Mouse (Mus musculus) liver, embryonic 14.5 days (tissue): Measurements from ENCODE around the gene Olfr112. TPM values are rescaled to one million over a fixed set of nuclear protein-coding genes. Genes with fewer than 3 reads are reported as not detected.
"Not testable (repeated sequence)": the region's sequence is repeated elsewhere in the genome, so short reads cannot be mapped to it uniquely, and the experiment has no call there.

Experiments
- ATAC-seq: fragments of 200-750 bp; cut with Nextera tagmentation; 2 replicates; pipeline ENCODE4 v1.8.0; 2017; ENCODE audit warnings: moderate number of reproducible peaks, mild to moderate bottlenecking, moderate library complexity; ENCODE audit not compliant: insufficient read depth
- DNase-seq, 3 experiments: peaks; one replicate each; pipeline ENCODE4 v3.0.0-alpha.2; 2012 to 2013; ENCODE audit warnings: low read depth in 3 of 3, low spot score in 3 of 3
- H3K27ac ChIP-seq: fragments of 300-500 bp; sonication (generic); 2 replicates; pipeline ENCODE4 v1.5.1; 2014; ENCODE audit warnings: moderate library complexity, mild to moderate bottlenecking, control low read depth, inconsistent platforms
- H3K27me3 ChIP-seq: fragments of 300-500 bp; sonication (generic); 2 replicates; pipeline ENCODE4 v1.6.1; 2014; ENCODE audit warnings: mild to moderate bottlenecking, low read length, moderate library complexity; ENCODE audit not compliant: control insufficient read depth, insufficient read depth
- H3K36me3 ChIP-seq: fragments of 300-500 bp; sonication (generic); replicated peaks from 2 replicates; pipeline ENCODE4 v1.6.1; 2014; ENCODE audit warnings: low read depth; ENCODE audit not compliant: control insufficient read depth, insufficient read depth
- H3K4me1 ChIP-seq, 2 experiments: fragments of 200-500 bp in 1 of 2; fragments of 300-500 bp in 1 of 2; sonication (generic) in 1 of 2; replicated peaks; 2 replicates each; pipeline ENCODE4 v1.6.1; 2012 to 2014; ENCODE audit warnings: antibody characterized with exemption in 1 of 2, inconsistent platforms in 1 of 2, low read length in 1 of 2; ENCODE audit not compliant: control insufficient read depth in 2 of 2, insufficient read depth in 2 of 2
- H3K4me2 ChIP-seq: fragments of 300-500 bp; sonication (generic); 2 replicates; pipeline ENCODE4 v1.6.1; 2014; ENCODE audit warnings: low read depth, mild to moderate bottlenecking, control low read depth, moderate library complexity
- H3K4me3 ChIP-seq, 2 experiments: fragments of 200-500 bp in 1 of 2; fragments of 300-500 bp in 1 of 2; sonication (generic) in 1 of 2; 2 replicates each; pipeline ENCODE4 v1.5.1; 2012 to 2014; ENCODE audit warnings: low read depth in 2 of 2, low read length in 2 of 2, mild to moderate bottlenecking in 2 of 2, control low read depth in 1 of 2, inconsistent platforms in 1 of 2, moderate library complexity in 1 of 2; ENCODE audit not compliant: insufficient read depth in 1 of 2
- H3K9ac ChIP-seq: fragments of 300-500 bp; sonication (generic); replicated peaks from 2 replicates; pipeline ENCODE4 v1.6.1; 2014; ENCODE audit warnings: mild to moderate bottlenecking, control low read depth, moderate library complexity
- H3K9me3 ChIP-seq: fragments of 300-500 bp; sonication (generic); 2 replicates; pipeline ENCODE4 v1.6.1; 2016; ENCODE audit warnings: low read length, mixed read lengths; ENCODE audit not compliant: control insufficient read depth
- CTCF ChIP-seq: IDR thresholded peaks from 2 replicates; pipeline ENCODE4 v1.5.1; 2016; ENCODE audit warnings: antibody characterized with exemption, low read depth, control low read depth
- EP300 ChIP-seq: IDR thresholded peaks from 2 replicates; pipeline ENCODE4 v1.6.1; 2016; ENCODE audit warnings: antibody characterized with exemption, low read depth
- WGBS: fragments of 180-500 bp; shearing (Covaris S2); extraction: QIAGEN DNeasy Blood & Tissue Kit; methylation state at CpG from one replicate; pipeline ENCODE4 v1.1.7; 2014; ENCODE audit not compliant: insufficient replicate concordance; 5-methylcytosine and 5-hydroxymethylcytosine counted together
- polyA plus RNA-seq, 2 experiments: library from polyadenylated mRNA; depleted of rRNA in 1 of 2; stranded (reverse) in 1 of 2; unstranded in 1 of 2; fragments of >200 nt; fragmentation: Nextera tagmentation in 1 of 2; extraction: Ambion mirVana in 1 of 2; gene quantifications; 2 replicates each; pipeline versions ENCODE4 v1.2.1 to v1.2.3; 2012 to 2014

Olfr112 gene
- polyA plus RNA-seq, 2 experiments: not detected

- Histone ChIP-seq H3K4me3 (no peak overlapping the region), H3K9me3 (no peaks in the 10 kb centered on the region), H3K4me2 (no peak overlapping the region), H3K36me3 (no peaks in the 10 kb centered on the region), H3K27ac (no peak overlapping the region), H3K9ac (no peak overlapping the region), H3K27me3 (no peaks in the 10 kb centered on the region), H3K4me1 (no peaks in the 10 kb centered on the region)
- 57% methylated on average over 4 of the region's 4 CpGs for WGBS
- DNase-seq (no peak), ATAC-seq (no peak)
- TF ChIP-seq CTCF (no peak), EP300 (no peak)
Observed at GRCm38 (mm10) chr17:37541454-37542119, 27.7 kb downstream of the Olfr112 start.

- H3K27me3 ChIP-seq, H3K4me1 ChIP-seq, H3K36me3 ChIP-seq, ATAC-seq, DNase-seq, H3K4me2 ChIP-seq, H3K9me3 ChIP-seq, H3K9ac ChIP-seq, H3K27ac ChIP-seq, H3K4me3 ChIP-seq: not testable (repeated sequence)
- WGBS: 7% methylated on average over 1 of the region's 1 CpGs
Observed at GRCm38 (mm10) chr17:37538416-37538815, 30.8 kb downstream of the Olfr112 start.

GRCm38 (mm10) chr17:37535173-37535572 lies 34.1 kb downstream of the Olfr112 start:
- DNase-seq (no peak), ATAC-seq (no peak)
- Histone ChIP-seq H3K4me1 (no peaks in the 10 kb centered on the region), H3K27me3 (no peaks in the 10 kb centered on the region), H3K36me3 (no peaks in the 10 kb centered on the region), H3K9ac (no peak overlapping the region), H3K4me3 (no peak overlapping the region), H3K27ac (no peak overlapping the region), H3K9me3 (no peaks in the 10 kb centered on the region), H3K4me2 (no peak overlapping the region)
- TF ChIP-seq EP300: no peak
- TF ChIP-seq CTCF: no peak

- not testable (repeated sequence) for H3K9me3 ChIP-seq, H3K27ac ChIP-seq, H3K27me3 ChIP-seq, H3K4me2 ChIP-seq, H3K9ac ChIP-seq, H3K4me1 ChIP-seq, ATAC-seq, H3K36me3 ChIP-seq, H3K4me3 ChIP-seq, DNase-seq
- WGBS: 17% methylated on average over 1 of the region's 1 CpGs
Observed at GRCm38 (mm10) chr17:37525427-37525826, 43.8 kb downstream of the Olfr112 start.

GRCm38 (mm10) chr17:37524612-37525011 lies 44.6 kb downstream of the Olfr112 start:
- not testable (repeated sequence) for H3K9me3 ChIP-seq, H3K36me3 ChIP-seq, H3K27me3 ChIP-seq, ATAC-seq, H3K4me3 ChIP-seq, H3K27ac ChIP-seq, H3K4me2 ChIP-seq, H3K4me1 ChIP-seq, H3K9ac ChIP-seq, DNase-seq

Other genes starting within 250 kb of the Olfr112 start
- not detected in 2 replicates for gene Olfr103, start 229.8 kb downstream of the Olfr112 start, polyA plus RNA-seq (2012; rRNA removed)
- not detected in 2 replicates for gene Olfr103, start 229.8 kb downstream of the Olfr112 start, polyA plus RNA-seq (2014; fragmentation: Nextera tagmentation; extraction: Ambion mirVana)
- gene Olfr104-ps, start 209.9 kb downstream of the Olfr112 start, polyA plus RNA-seq (2012; rRNA removed): not detected in 2 replicates
- not detected in 2 replicates for gene Olfr104-ps, start 209.9 kb downstream of the Olfr112 start, polyA plus RNA-seq (2014; fragmentation: Nextera tagmentation; extraction: Ambion mirVana)
- gene Olfr105-ps, start 190.4 kb downstream of the Olfr112 start, polyA plus RNA-seq (2012; rRNA removed): not detected in 2 replicates
- gene Olfr105-ps, start 190.4 kb downstream of the Olfr112 start, polyA plus RNA-seq (2014; fragmentation: Nextera tagmentation; extraction: Ambion mirVana): not detected in 2 replicates
- not detected in 2 replicates for gene Olfr106-ps, start 179.1 kb downstream of the Olfr112 start, polyA plus RNA-seq (2012; rRNA removed)
- not detected in 2 replicates for gene Olfr106-ps, start 179.1 kb downstream of the Olfr112 start, polyA plus RNA-seq (2014; fragmentation: Nextera tagmentation; extraction: Ambion mirVana)
- not detected in 2 replicates for gene Olfr107, start 170.2 kb downstream of the Olfr112 start, polyA plus RNA-seq (2012; rRNA removed)
- gene Olfr107, start 170.2 kb downstream of the Olfr112 start, polyA plus RNA-seq (2014; fragmentation: Nextera tagmentation; extraction: Ambion mirVana): not detected in 2 replicates
- not detected in 2 replicates for gene Olfr108, start 124.0 kb downstream of the Olfr112 start, polyA plus RNA-seq (2012; rRNA removed)
- gene Olfr108, start 124.0 kb downstream of the Olfr112 start, polyA plus RNA-seq (2014; fragmentation: Nextera tagmentation; extraction: Ambion mirVana): not detected in 2 replicates
- not detected in 2 replicates for gene Olfr109, start 110.5 kb downstream of the Olfr112 start, polyA plus RNA-seq (2012; rRNA removed)
- gene Olfr109, start 110.5 kb downstream of the Olfr112 start, polyA plus RNA-seq (2014; fragmentation: Nextera tagmentation; extraction: Ambion mirVana): not detected in 2 replicates
- gene H2-M2, start 85.9 kb downstream of the Olfr112 start, polyA plus RNA-seq (2012; rRNA removed): not detected in 2 replicates
- not detected in 2 replicates for gene H2-M2, start 85.9 kb downstream of the Olfr112 start, polyA plus RNA-seq (2014; fragmentation: Nextera tagmentation; extraction: Ambion mirVana)
- gene Olfr110, start 77.0 kb downstream of the Olfr112 start, polyA plus RNA-seq (2012; rRNA removed): 0.02 TPM in 1 of 2 replicates, not detected in the other
- not detected in 2 replicates for gene Olfr110, start 77.0 kb downstream of the Olfr112 start, polyA plus RNA-seq (2014; fragmentation: Nextera tagmentation; extraction: Ambion mirVana)
- 0.03 and 0.04 TPM in 2 replicates for gene Olfr111, start 61.4 kb downstream of the Olfr112 start, polyA plus RNA-seq (2012; rRNA removed)
- 0.13 TPM in 1 of 2 replicates, not detected in the other for gene Olfr111, start 61.4 kb downstream of the Olfr112 start, polyA plus RNA-seq (2014; fragmentation: Nextera tagmentation; extraction: Ambion mirVana)
- gene Olfr113, start 8.2 kb upstream of the Olfr112 start, polyA plus RNA-seq (2012; rRNA removed): not detected in 2 replicates
- not detected in 2 replicates for gene Olfr113, start 8.2 kb upstream of the Olfr112 start, polyA plus RNA-seq (2014; fragmentation: Nextera tagmentation; extraction: Ambion mirVana)
- not detected in 2 replicates for gene Olfr114, start 23.3 kb upstream of the Olfr112 start, polyA plus RNA-seq (2012; rRNA removed)
- gene Olfr114, start 23.3 kb upstream of the Olfr112 start, polyA plus RNA-seq (2014; fragmentation: Nextera tagmentation; extraction: Ambion mirVana): not detected in 2 replicates
- not detected in 2 replicates for gene Olfr115, start 57.7 kb upstream of the Olfr112 start, polyA plus RNA-seq (2012; rRNA removed)
- not detected in 2 replicates for gene Olfr115, start 57.7 kb upstream of the Olfr112 start, polyA plus RNA-seq (2014; fragmentation: Nextera tagmentation; extraction: Ambion mirVana)
- gene Olfr116, start 57.7 kb upstream of the Olfr112 start, polyA plus RNA-seq (2012; rRNA removed): not detected in 2 replicates
- gene Olfr116, start 57.7 kb upstream of the Olfr112 start, polyA plus RNA-seq (2014; fragmentation: Nextera tagmentation; extraction: Ambion mirVana): not detected in 2 replicates
- not detected in 2 replicates for gene Olfr117, start 94.3 kb upstream of the Olfr112 start, polyA plus RNA-seq (2012; rRNA removed)
- not detected in 2 replicates for gene Olfr117, start 94.3 kb upstream of the Olfr112 start, polyA plus RNA-seq (2014; fragmentation: Nextera tagmentation; extraction: Ambion mirVana)
- not detected in 2 replicates for gene Olfr118, start 97.5 kb upstream of the Olfr112 start, polyA plus RNA-seq (2012; rRNA removed)
- gene Olfr118, start 97.5 kb upstream of the Olfr112 start, polyA plus RNA-seq (2014; fragmentation: Nextera tagmentation; extraction: Ambion mirVana): not detected in 2 replicates
- not detected in 2 replicates for gene Olfr119, start 127.1 kb upstream of the Olfr112 start, polyA plus RNA-seq (2012; rRNA removed)
- gene Olfr119, start 127.1 kb upstream of the Olfr112 start, polyA plus RNA-seq (2014; fragmentation: Nextera tagmentation; extraction: Ambion mirVana): not detected in 2 replicates
- not detected in 2 replicates for gene Olfr120, start 152.4 kb upstream of the Olfr112 start, polyA plus RNA-seq (2012; rRNA removed)
- gene Olfr120, start 152.4 kb upstream of the Olfr112 start, polyA plus RNA-seq (2014; fragmentation: Nextera tagmentation; extraction: Ambion mirVana): not detected in 2 replicates
- gene Olfr121, start 179.4 kb upstream of the Olfr112 start, polyA plus RNA-seq (2012; rRNA removed): not detected in 2 replicates
- gene Olfr121, start 179.4 kb upstream of the Olfr112 start, polyA plus RNA-seq (2014; fragmentation: Nextera tagmentation; extraction: Ambion mirVana): not detected in 2 replicates
- gene Olfr122, start 199.2 kb upstream of the Olfr112 start, polyA plus RNA-seq (2012; rRNA removed): not detected in 2 replicates
- not detected in 2 replicates for gene Olfr122, start 199.2 kb upstream of the Olfr112 start, polyA plus RNA-seq (2014; fragmentation: Nextera tagmentation; extraction: Ambion mirVana)
- gene Olfr123, start 224.1 kb upstream of the Olfr112 start, polyA plus RNA-seq (2012; rRNA removed): not detected in 2 replicates
- gene Olfr123, start 224.1 kb upstream of the Olfr112 start, polyA plus RNA-seq (2014; fragmentation: Nextera tagmentation; extraction: Ambion mirVana): not detected in 2 replicates
- gene Olfr124, start 230.4 kb upstream of the Olfr112 start, polyA plus RNA-seq (2012; rRNA removed): not detected in 2 replicates
- gene Olfr124, start 230.4 kb upstream of the Olfr112 start, polyA plus RNA-seq (2014; fragmentation: Nextera tagmentation; extraction: Ambion mirVana): not detected in 2 replicates